Mouse (Mus musculus) heart, embryonic 11.5 days (tissue): ENCODE measurements around the gene Zfp52. TPM values are rescaled to one million over a fixed set of nuclear protein-coding genes. Genes with fewer than 3 reads are reported as not detected.

ENCODE experiments used
- ATAC-seq: fragments of 200-750 bp; cut with Nextera tagmentation; replicated peaks from 2 replicates; pipeline ENCODE4 v1.8.0; 2017; ENCODE audit warnings: moderate library complexity; ENCODE audit not compliant: insufficient number of reproducible peaks, low FRiP score, low TSS enrichment
- H3K27ac ChIP-seq: fragments of 300-500 bp; sonication (generic); 2 replicates; pipeline ENCODE4 v1.5.1; 2014; ENCODE audit warnings: mild to moderate bottlenecking, low read depth, low read length
- H3K27me3 ChIP-seq: fragments of 300-500 bp; sonication (generic); 2 replicates; pipeline ENCODE4 v1.6.1; 2014; ENCODE audit warnings: mild to moderate bottlenecking, low read length, mixed read lengths; ENCODE audit not compliant: control insufficient read depth, insufficient read depth
- H3K36me3 ChIP-seq: fragments of 300-500 bp; sonication (generic); 2 replicates; pipeline ENCODE4 v1.6.1; 2014; ENCODE audit warnings: mild to moderate bottlenecking, low read length, moderate library complexity, mixed read lengths; ENCODE audit not compliant: control insufficient read depth, insufficient read depth
- H3K4me1 ChIP-seq: fragments of 300-500 bp; sonication (generic); 2 replicates; pipeline ENCODE4 v1.6.1; 2014; ENCODE audit warnings: low read length; ENCODE audit not compliant: control insufficient read depth, insufficient read depth
- H3K4me2 ChIP-seq: fragments of 300-500 bp; sonication (generic); 2 replicates; pipeline ENCODE4 v1.6.1; 2014; ENCODE audit warnings: mild to moderate bottlenecking, moderate library complexity
- H3K4me3 ChIP-seq: fragments of 300-500 bp; sonication (generic); 2 replicates; pipeline ENCODE4 v1.5.1; 2014; ENCODE audit warnings: low read depth, low read length
- H3K9ac ChIP-seq: fragments of 300-500 bp; sonication (generic); 2 replicates; pipeline ENCODE4 v1.6.1; 2014; ENCODE audit warnings: mild to moderate bottlenecking, low read depth, low read length, moderate library complexity
- H3K9me3 ChIP-seq: fragments of 300-500 bp; sonication (generic); replicated peaks from 2 replicates; pipeline ENCODE4 v1.6.1; 2016; ENCODE audit warnings: low read length; ENCODE audit not compliant: control insufficient read depth
- WGBS: fragments of 180-500 bp; shearing (Covaris S2); extraction: QIAGEN DNeasy Blood & Tissue Kit; methylation state at CpG from one replicate; pipeline ENCODE4 v1.1.7; 2014; ENCODE audit not compliant: insufficient replicate concordance; 5-methylcytosine and 5-hydroxymethylcytosine counted together
- polyA plus RNA-seq: library from polyadenylated mRNA; unstranded; fragments of >200 nt; fragmentation: Nextera tagmentation; extraction: Ambion mirVana; gene quantifications from 2 replicates; pipeline ENCODE4 v1.2.1, GENCODE M21; 2014

Gene Zfp52
- polyA plus RNA-seq, 1 experiment from 2014 or later, result 1.9 TPM

- Histone ChIP-seq H3K4me2 (no peak overlapping the region), H3K9ac (no peak overlapping the region)
- 91% methylated on average over 1 of the region's 1 CpGs for WGBS
Observed at GRCm38 (mm10) chr17:21533961-21534360, 1.4 kb upstream of the Zfp52 start.

GRCm38 (mm10) chr17:21534460-21535095, 761 bp upstream of the Zfp52 start:
- Histone ChIP-seq H3K4me1 (peaks cover 4% of the 10 kb centered on the region), H3K27me3 (no peaks in the 10 kb centered on the region), H3K36me3 (no peaks in the 10 kb centered on the region), H3K4me3 (no peak overlapping the region), H3K4me2 (peak overlapping the region; percentile 67), H3K9me3 (no peaks in the 10 kb centered on the region), H3K27ac (0 out of 2 replicates have a peak overlapping the region, but pooled peaks have one; percentile 2), H3K9ac (no peak overlapping the region)
- 13% methylated on average over 4 of the region's 4 CpGs for WGBS
- no peak for ATAC-seq

More at GRCm38 (mm10) chr17:21533961-21534360, 1.4 kb upstream of the Zfp52 start:
- no peak for ATAC-seq
- H3K27ac ChIP-seq, result no peak overlapping the region
- no peaks in the 10 kb centered on the region for H3K27me3 ChIP-seq
- no peaks in the 10 kb centered on the region for H3K36me3 ChIP-seq
- H3K4me3 ChIP-seq, result no peak overlapping the region
- H3K4me1 ChIP-seq, result peaks cover 4% of the 10 kb centered on the region
- H3K9me3 ChIP-seq, result no peaks in the 10 kb centered on the region

GRCm38 (mm10) chr17:21536096-21536495, 757 bp downstream of the Zfp52 start:
- Histone ChIP-seq H3K9me3 (no peaks in the 10 kb centered on the region), H3K4me3 (peak overlapping the region; percentile 45), H3K9ac (peak overlapping the region; percentile 61), H3K4me2 (peak overlapping the region; percentile 67), H3K4me1 (peaks cover 4% of the 10 kb centered on the region), H3K36me3 (no peaks in the 10 kb centered on the region), H3K27me3 (no peaks in the 10 kb centered on the region), H3K27ac (no peak overlapping the region)
- 36% methylated on average over 7 of the region's 7 CpGs for WGBS
- no peak for ATAC-seq

GRCm38 (mm10) chr17:21536676-21537075, 1.3 kb downstream of the Zfp52 start:
- WGBS, result 60% methylated on average over 2 of the region's 2 CpGs
- Histone ChIP-seq H3K36me3 (no peaks in the 10 kb centered on the region), H3K9me3 (no peaks in the 10 kb centered on the region), H3K4me3 (no peak overlapping the region), H3K4me1 (peaks cover 4% of the 10 kb centered on the region), H3K27me3 (no peaks in the 10 kb centered on the region), H3K4me2 (no peak overlapping the region), H3K9ac (no peak overlapping the region), H3K27ac (no peak overlapping the region)
- ATAC-seq, result no peak

- Histone ChIP-seq H3K4me3 (no peak overlapping the region), H3K4me2 (no peak overlapping the region), H3K9me3 (no peaks in the 10 kb centered on the region), H3K9ac (no peak overlapping the region), H3K4me1 (no peaks in the 10 kb centered on the region), H3K27ac (no peak overlapping the region), H3K27me3 (no peaks in the 10 kb centered on the region), H3K36me3 (peaks cover 11% of the 10 kb centered on the region)
- 75% methylated on average over 2 of the region's 2 CpGs for WGBS
- ATAC-seq, result no peak
Observed at GRCm38 (mm10) chr17:21557831-21558230, 22.5 kb downstream of the Zfp52 start.

- ATAC-seq, result peak; percentile 70; the same call in 1 of the 2 replicates
- H3K4me2 ChIP-seq, result peak overlapping the region; percentile 88
- H3K9me3 ChIP-seq, result no peaks in the 10 kb centered on the region
- H3K27me3 ChIP-seq, result no peaks in the 10 kb centered on the region
- H3K27ac ChIP-seq, result peak overlapping the region; percentile 95
- peak overlapping the region; percentile 74 for H3K4me3 ChIP-seq
- WGBS, result 9% methylated on average over 5 of the region's 5 CpGs
- H3K4me1 ChIP-seq, result 0 out of 2 replicates have a peak, but pooled peaks cover 3% of the 10 kb centered on the region
- no peaks in the 10 kb centered on the region for H3K36me3 ChIP-seq
- peak overlapping the region; percentile 89 for H3K9ac ChIP-seq
Observed at GRCm38 (mm10) chr17:21566220-21566619, 30.9 kb downstream of the Zfp52 start.

- Histone ChIP-seq H3K4me1 (0 out of 2 replicates have a peak, but pooled peaks cover 3% of the 10 kb centered on the region), H3K36me3 (no peaks in the 10 kb centered on the region), H3K9me3 (no peaks in the 10 kb centered on the region), H3K9ac (peak within 1 kb of the TSS; percentile 89), H3K27ac (peak within 1 kb of the TSS; percentile 95), H3K4me2 (peak within 1 kb of the TSS; percentile 88), H3K27me3 (no peaks in the 10 kb centered on the region), H3K4me3 (peak within 1 kb of the TSS; percentile 74)
- 1% methylated on average over 29 of the region's 29 CpGs for WGBS
- ATAC-seq, result peak; percentile 92
Observed at GRCm38 (mm10) chr17:21566728-21567349, 31.5 kb downstream of the Zfp52 start, which contains the start of gene Zfp948. TSS of gene Zfp948 (plus strand) at chr17:21567008.

GRCm38 (mm10) chr17:21567696-21568095, 32.4 kb downstream of the Zfp52 start:
- Histone ChIP-seq H3K4me2 (peak overlapping the region; percentile 61), H3K4me1 (0 out of 2 replicates have a peak, but pooled peaks cover 3% of the 10 kb centered on the region), H3K4me3 (peak overlapping the region; percentile 19), H3K9me3 (no peaks in the 10 kb centered on the region), H3K27ac (no peak overlapping the region), H3K36me3 (no peaks in the 10 kb centered on the region), H3K9ac (no peak overlapping the region), H3K27me3 (no peaks in the 10 kb centered on the region)
- ATAC-seq, result peak; percentile 39; the same call in 1 of the 2 replicates
- WGBS, result 41% methylated on average over 1 of the region's 1 CpGs
